1 mouse cellular context compared by ENCODE assay signal in the genomic region with DNA sequence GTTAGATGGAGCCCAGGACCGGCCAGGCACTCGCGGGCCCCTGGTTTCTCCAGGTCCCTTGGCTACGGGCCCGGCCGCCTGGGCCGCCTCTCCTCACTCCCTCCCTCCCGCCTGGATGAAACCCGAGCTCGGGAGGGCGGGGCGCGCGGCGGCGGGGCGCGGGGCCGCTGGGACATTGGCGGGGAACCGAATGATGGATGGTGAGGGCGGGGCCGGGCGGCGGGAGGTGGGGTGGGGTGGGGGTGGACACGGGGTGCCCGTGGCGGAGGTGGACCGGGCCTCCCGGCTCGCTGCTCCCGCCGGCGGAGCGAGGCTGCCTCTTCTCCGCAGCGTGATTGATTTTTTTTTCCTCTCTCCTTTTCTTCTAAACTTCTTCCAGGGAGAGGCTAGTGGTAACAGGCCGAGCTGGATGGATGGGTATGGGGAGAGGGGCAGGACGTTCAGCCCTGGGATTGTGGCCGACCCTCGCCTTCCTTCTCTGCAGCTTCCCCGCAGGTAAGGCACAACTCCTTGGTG.
TF ChIP-seq lines count a peak whose summit lies in the region.

No protein-coding gene starts in this region.

TF ChIP-seq in CH12.LX, 34 proteins besides CTCF, POLR2A, EP300 and RAD21 (continued from another document):
- no peak for TF ChIP-seq E2F4 (IDR thresholded peaks at IDR 0.05; ENCODE audit: insufficient replicate concordance, low read depth, low read length)
- no peak for TF ChIP-seq POLR2AphosphoS2 (IDR thresholded peaks at IDR 0.05; ENCODE audit: low read depth, low read length)
- TF ChIP-seq MEF2A (IDR thresholded peaks at IDR 0.05; ENCODE audit: borderline replicate concordance, low read depth, low read length), result no peak
